Mouse (Mus musculus) gastrocnemius, postnatal 4 days (tissue): ENCODE measurements around the gene Reep3. TPM values are rescaled to one million over a fixed set of nuclear protein-coding genes. Genes with fewer than 3 reads are reported as not detected.

Experiments
- DNase-seq, 2 experiments: peaks; one replicate each; pipeline ENCODE4 v3.0.0; 2021 to 2022; ENCODE audit warnings: low spot score in 2 of 2, mixed read lengths in 2 of 2
- total RNA-seq, 2 experiments: library from RNA; stranded (reverse); gene quantifications; 2 replicates each; pipeline ENCODE4 v1.2.3; 2021

Gene Reep3
- total RNA-seq, 2 experiments from 2014 or later: 33.6 to 34.4 TPM

- no peak for DNase-seq
Observed at GRCm38 (mm10) chr10:66975451-66975850, 121.3 kb downstream of the Reep3 start.

DNA sequence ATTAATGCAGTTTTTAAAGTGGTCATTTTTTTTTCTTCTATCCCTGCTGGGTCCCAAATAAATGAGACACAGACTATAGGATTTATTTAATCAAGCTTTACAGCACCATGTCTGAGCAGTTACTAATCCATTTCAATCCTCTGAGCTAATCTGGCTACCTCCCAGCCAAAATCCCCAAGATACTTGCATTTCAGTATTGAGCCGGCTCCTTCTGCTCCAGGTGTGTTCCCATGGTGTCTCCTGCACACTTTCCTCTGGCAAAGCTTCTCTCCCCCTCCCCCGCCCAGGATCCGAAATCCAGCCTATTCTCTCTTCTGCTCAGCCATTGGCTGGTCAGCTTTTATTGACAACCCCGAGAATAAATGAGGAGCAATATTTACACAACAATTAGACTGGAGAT lies 122.3 kb downstream of the Reep3 start:
- DNase-seq: peak in 1 of 2 experiments; percentile 22

DNA sequence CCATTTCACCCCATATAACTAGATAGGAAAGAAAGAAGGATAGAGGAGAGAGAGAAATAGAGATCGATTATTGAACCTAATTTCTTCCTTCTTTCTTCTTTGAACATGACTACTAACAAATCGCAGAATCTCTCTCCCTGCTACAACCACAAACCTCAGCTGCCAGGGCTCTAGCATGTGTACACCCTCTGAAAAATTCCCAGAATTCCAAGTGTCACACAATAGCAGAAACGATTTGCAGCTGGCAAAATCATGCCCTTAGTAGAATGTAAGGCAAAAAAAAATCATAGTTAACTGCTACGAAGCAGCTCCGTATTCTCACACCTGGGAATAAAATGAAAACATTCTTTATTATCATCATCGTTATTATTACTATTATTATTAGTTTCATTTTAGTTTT lies 122.9 kb downstream of the Reep3 start:
- no peak for DNase-seq

DNA sequence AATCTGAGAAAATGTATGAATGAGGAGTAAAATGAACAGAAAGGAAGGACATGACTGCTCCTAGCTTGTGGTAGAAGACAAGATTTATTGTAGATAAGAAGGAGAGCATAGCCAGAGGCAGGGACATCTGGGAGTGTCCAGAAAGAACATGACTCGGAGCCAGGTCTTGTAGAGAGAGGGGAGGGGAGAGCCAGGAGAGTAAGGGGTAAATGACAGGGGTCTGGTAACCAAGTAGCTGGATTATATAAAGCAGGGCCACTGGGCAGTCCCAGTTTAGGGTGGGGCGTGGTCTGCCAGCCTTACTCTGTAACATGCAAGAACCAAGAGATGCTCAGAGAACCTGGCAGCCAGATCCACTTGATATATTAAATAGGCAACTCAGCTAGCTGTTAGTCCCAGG lies 123.5 kb downstream of the Reep3 start:
- DNase-seq: no peak

- peak in 1 of 2 experiments; percentile 22 for DNase-seq
Observed at GRCm38 (mm10) chr10:66970336-66971115, 126.2 kb downstream of the Reep3 start.

GRCm38 (mm10) chr10:66969581-66969980 lies 127.2 kb downstream of the Reep3 start:
- DNase-seq: no peak

GRCm38 (mm10) chr10:66969081-66969480 lies 127.7 kb downstream of the Reep3 start:
- DNase-seq: no peak

DNA sequence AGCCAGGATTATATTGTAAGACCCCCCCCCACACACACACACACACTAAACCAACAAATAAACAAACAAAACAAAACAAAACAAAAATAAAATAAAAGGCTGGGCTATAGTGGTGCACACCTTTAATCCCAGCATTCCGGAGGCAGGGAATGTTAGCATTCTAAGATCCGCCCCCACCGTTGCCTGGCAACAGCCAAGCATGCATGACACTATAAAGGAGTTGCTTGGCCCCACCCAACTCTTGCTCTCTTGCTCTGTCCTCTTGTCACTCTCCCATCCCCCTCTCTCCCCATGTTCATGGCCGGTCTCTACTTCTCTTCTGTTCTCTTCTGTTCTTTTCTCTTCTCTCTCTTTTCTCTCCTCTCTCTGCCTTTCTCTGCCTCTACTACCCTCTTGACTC lies 128.2 kb downstream of the Reep3 start:
- no peak for DNase-seq

DNA sequence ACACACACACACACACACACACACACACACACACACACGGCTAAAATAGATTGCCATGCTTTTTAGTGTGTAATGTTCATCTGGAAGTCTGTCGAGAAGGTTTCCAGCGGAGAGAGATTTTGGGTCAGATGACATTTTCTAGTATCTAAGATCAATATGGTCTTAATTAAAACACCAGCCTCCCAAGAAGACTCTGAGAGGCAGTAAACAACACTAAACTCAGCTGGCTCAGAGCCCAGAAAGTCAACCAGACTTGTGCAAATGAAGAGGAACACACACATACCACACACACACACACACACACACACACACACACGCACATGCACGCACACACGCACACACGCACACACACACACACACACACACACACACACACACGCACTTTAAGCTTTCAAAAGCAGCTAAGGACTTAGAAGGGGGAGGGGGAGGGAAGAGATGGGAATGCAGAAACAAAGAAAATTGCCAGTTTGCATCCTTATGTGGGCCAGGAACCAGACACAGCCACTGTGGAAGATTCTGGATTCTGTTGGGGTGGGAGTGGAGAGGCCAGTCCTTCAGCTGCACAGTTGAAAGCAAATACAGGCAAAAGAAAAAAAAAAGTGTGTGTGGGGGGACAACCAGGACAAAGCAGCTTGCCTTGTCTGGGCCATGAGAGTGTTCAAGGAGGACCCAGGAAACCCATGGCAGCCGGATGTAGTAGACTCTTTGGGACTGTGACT lies 130.2 kb downstream of the Reep3 start:
- DNase-seq: peak; percentile 31 to 71

GRCm38 (mm10) chr10:66960136-66960535 lies 136.6 kb downstream of the Reep3 start:
- no peak for DNase-seq

Other genes with a start within 250 kb of the Reep3 start
- gene Jmjd1c, start 820 bp downstream of the Reep3 start, total RNA-seq: 10 to 100 TPM; 61.0 to 70.4 TPM
- 10 to 100 TPM in 1 of 2 experiments, 1 to 10 TPM in 1; 9.1 to 11.0 TPM for gene Nrbf2, start 188.4 kb upstream of the Reep3 start, total RNA-seq